Mouse (Mus musculus) adrenal gland, adult 8-10 months (tissue): Measurements from ENCODE around the gene Nkx1-1. TPM values are rescaled to one million over a fixed set of nuclear protein-coding genes. Genes with fewer than 3 reads are reported as not detected.

ENCODE experiments used
- DNase-seq: peaks from one replicate; pipeline ENCODE4 v3.0.0; 2022
- total RNA-seq, 4 experiments: library from RNA; stranded (reverse); gene quantifications; 2 replicates each; pipeline ENCODE4 v1.2.4; 2022

Nkx1-1 gene
- total RNA-seq = not detected

GRCm38 (mm10) chr5:33433201-33434138 is at the start of gene Nkx1-1:
Gene Nkx1-1, minus strand, starts transcription at chr5:33433976.
- DNase-seq = no peak

DNA sequence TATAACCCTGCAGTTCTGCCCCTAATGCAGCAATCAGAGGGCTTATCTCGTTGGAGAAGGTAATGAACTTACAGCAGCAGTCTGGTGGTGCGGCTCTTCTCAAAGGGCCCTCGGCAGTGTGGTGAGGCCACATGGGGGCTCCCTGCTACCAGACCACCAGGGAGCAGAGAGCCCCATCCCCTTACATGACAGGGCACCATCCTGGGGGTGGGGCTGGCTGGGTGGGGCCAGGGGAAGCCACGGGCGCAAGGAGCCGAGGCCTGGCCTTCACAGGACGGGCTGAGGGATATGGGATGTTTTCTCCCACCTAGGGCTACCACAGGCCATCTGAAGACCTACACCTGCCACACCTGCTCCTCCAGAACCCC is 47.5 kb upstream of the Nkx1-1 start:
- no peak for DNase-seq

DNA sequence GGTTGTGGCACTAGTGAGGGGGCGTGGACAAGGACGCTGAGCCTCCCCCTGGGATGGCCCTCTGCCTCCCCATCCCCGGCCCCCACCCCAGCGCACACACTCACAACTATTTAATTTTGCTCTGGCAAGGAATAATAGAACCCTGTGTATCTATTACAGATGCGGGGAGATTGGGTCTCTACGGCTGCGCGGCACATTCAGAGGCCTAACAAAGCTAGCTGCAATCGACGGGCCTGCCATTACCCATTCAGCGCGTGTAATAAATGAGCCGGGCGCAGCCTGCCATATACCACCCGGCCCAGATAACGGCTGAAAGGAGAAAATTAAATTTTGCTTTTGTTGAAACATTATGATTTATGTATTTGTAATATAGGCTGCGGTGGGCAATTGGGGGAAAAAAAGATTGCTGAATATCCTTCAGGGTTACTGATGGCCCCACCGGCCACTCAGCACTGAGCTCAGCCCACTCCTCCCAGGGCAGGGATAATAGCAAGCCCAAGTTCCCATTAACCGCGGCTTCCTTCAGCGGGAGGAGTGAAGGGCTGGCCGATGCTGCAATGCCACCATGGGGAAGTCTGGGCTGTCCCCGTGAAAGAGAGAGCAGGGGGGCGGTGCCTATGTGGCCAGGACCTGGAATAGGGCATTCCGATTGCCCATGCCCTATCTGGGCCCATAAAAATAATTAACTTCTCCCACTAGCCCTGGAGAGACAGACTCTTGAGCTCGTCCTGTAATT is 47.0 kb upstream of the Nkx1-1 start:
- DNase-seq = no peak

DNA sequence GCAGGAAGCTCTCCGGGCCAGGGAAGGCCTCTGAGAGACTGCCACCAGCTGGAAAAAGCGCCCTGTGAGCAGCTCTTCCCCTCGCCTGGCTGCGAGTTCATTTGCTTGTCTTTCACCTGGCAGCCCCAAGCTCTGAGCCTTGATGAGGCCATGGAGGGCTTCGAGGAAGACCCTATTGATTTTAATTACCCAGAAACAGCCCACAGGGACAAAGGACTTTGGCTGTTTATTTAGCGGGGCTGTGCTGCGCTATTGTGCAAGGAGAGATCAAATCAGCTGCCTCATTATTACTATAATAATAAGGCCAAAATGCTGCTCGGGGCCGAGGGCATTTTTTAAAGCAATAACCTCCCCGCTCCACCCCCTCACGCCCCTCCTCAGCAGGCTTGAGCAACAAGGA is 31.7 kb upstream of the Nkx1-1 start:
- DNase-seq = no peak

GRCm38 (mm10) chr5:33464390-33464789 is 30.6 kb upstream of the Nkx1-1 start:
- no peak for DNase-seq

- no peak for DNase-seq
Observed at GRCm38 (mm10) chr5:33459111-33459510, 25.3 kb upstream of the Nkx1-1 start.

- DNase-seq = no peak
Observed at GRCm38 (mm10) chr5:33458132-33458622, 24.4 kb upstream of the Nkx1-1 start.

GRCm38 (mm10) chr5:33455737-33456136 is 22.0 kb upstream of the Nkx1-1 start:
- no peak for DNase-seq

DNA sequence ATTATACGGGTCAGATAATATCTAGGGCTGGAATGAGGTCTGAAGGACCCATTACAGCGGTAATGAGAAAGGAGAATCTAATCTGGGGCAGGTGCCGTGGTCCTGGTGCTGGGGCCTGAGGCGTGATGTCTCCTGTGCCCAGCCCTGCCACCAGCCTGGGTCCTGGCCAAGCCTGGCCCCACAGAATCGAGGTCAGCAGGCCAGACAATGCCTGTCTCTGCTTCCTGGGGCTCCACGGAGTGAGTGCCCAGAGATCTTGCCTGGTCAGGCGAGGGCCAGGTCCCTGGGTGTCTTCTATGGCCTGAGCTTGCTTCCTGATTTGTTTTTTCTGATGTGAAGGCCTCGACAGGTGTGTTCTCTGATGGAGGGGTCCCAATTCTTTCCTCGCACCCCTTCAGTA is 10.0 kb upstream of the Nkx1-1 start:
- DNase-seq = no peak

DNA sequence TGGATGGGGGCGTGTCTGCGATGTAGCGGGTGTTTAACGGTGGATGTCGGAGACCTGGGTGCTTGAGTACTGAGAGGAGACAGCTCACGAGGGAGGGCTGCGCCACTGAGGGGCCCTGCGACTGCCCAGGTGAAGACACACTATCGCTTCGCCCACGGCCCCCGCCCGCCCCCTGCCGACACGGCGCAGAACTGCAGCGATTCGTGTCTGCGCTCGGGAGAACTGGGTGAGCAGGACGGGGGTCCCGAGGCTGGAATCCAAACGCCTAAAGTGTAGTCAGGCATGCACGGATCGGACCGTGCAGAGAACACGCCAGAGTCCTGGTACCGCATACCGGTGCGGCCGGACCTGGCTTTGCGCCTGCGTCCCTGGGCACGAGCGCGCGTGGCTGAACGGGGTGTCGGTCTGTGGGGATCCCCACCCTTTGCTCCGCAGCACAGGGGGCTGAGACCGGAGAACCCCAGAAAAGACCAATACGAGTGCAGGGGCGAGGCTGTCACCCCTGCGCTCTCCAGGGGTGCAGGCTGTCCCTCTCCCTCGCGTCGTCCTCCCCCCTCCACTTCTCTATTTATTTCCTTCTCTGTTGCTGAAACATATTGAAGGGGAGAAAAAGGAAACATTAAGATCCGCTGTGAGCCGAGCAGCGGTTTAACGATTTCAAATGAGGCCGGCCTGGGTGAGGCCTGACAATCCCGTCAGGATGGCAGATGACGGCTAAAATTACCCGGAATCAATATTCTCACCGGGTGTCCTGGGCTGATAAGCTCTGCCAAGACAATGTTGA is 9.3 kb upstream of the Nkx1-1 start:
- peak; percentile 7 for DNase-seq

DNA sequence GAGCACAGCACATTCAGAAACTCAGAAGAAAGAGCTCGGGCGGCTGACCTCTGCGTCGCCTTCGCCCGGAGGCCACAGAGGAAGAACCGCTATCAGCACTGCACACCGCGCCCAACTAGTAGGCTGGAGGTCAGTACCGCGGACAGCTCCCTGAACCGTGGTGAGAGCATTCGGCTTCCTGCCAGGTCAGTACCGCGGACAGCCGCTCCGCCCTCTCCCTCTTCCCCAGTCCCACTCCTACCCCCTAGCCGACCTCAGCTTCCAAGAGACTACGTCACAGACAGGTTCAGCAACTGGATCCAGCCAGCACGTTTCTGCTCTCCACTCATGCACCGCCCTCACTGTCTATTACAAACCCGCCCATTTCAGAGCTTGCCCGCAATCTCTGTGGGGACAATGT is 4.4 kb upstream of the Nkx1-1 start:
- DNase-seq = peak; percentile 76

DNA sequence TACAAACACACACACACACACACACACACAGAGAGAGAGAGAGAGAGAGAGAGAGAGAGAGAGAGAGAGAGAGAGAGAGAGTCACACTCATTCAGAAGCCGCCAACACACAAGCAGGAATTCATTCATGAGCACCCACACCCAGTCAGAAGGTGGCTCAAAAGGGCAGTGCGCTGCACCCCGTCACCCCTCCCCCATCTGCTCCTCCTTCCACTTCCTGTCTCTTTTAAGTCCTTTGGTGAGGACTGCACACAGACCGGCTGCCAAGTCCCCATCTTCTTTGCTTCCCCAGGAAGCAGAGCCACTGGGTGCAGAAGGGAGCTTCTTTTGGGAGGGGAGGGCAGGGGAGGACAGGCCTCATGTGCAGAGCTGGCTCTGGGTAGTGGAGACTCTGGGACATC is 2.2 kb upstream of the Nkx1-1 start:
- no peak for DNase-seq

GRCm38 (mm10) chr5:33435151-33435550 is 1.4 kb upstream of the Nkx1-1 start:
- DNase-seq = no peak

GRCm38 (mm10) chr5:33434141-33434780 is 485 bp upstream of the Nkx1-1 start:
- DNase-seq = no peak

DNA sequence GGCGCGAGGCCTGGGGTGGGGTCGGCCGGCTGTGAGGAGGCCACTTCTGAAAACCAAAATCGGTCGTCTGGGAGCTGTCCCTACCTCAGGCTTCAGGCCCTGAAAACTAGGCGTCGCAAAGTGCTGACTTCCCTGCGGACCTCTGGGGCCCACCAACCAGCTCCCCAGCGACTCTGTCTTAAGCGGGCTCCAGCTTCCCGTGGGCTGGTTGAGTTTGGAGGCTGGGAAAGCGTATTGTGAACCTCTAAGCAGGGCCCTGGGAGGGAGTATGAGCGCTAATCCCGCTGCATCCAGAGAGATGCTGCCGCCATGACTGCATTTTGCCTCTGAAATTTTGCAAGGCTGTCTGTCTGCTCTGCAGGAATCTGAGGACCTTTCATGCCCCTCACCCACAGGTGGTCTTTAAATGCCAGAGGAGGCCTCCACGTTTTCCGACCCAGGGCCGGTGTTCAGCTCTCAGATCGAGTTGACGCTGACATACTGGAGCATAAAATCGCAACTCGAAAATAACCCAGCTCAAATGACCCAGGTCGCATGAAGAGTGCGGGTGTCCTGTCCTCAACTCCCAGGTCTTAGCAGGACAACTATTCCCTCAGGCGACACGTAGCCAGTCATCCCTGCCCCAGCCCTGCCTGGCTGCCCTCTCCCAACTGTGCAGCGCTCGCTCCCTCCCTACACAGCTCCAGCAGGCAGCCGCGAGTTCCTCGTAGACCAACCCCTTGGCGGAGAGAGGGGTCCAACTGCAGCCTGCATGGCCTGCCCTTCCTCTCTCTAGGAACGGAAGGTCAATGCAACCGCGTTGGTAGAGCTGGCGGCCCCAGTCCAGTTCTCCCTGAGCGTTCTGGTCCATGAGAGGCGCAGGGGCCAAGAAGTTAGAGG is 1.5 kb downstream of the Nkx1-1 start:
- DNase-seq = no peak

DNA sequence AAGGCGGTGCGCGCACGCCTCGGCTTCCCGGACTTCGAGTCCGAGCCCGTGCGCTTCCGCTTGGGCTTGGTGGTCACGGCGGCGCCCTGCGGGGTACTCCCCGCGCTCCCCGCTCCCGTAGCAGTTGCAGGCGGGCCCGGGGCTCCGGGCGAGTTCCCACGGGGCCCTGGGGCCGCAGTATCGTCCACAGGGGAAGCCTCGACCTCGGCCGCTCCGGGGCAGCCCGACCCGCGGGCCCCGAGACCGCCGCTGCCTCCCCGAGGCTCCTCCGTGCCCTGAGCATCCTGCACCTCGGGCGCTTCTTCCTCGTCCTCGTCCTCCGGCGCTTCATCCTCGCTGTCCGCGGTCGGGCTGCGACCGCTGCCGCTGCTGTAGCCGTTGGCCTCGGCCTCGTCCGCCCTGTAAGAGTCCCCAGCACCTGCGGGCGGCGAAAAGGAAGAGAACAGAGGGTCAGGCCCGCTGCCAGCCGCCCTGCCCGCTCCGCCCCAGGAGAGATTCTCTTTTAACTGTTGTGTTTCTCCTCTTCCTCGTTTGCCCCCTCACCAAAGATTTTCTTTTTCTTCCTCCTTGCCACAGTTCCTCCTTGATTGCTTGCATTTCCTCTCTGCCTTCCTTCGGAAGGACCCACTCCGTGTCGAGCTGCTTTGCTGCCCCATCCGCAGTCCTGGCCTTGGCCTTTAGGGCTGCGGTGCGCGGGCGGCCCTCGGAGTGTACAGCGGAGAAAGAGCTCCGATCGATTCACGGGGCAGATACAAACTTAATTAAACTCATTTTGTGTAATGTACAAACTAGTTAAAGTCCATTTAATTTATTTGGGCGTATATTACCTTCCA is 2.4 kb downstream of the Nkx1-1 start:
- no peak for DNase-seq

DNA sequence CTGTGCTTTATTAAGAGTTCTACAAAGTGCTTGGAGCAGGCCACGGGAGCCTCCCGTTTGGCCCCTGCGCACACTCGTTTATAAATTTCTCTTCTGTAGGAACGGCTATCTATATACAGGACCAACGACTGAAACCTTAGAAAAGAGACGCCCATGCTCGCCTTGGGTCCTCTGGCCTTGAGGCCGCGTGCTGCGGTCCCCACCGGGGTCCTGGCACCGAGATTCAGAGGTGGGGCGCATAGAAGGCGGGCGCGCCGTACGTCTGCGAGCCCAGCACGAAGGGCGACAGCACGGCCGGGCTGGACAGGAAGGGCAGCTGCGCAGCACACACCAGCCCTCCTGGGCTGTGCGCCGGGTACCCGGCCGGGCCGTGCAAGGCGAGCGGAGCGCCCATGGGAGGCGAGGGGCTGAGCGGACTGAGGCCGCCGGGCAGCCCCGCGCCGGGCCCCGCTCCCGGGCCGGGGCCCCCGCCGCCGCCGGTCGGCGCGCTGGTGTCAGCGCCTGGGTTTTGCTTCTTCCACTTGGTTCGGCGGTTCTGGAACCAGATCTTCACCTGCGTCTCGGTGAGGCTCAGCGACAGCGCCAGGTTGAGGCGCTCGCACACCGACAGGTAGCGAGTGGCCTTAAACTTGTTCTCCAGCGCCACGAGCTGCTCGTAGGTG is 3.1 kb downstream of the Nkx1-1 start:
- DNase-seq = no peak

DNA sequence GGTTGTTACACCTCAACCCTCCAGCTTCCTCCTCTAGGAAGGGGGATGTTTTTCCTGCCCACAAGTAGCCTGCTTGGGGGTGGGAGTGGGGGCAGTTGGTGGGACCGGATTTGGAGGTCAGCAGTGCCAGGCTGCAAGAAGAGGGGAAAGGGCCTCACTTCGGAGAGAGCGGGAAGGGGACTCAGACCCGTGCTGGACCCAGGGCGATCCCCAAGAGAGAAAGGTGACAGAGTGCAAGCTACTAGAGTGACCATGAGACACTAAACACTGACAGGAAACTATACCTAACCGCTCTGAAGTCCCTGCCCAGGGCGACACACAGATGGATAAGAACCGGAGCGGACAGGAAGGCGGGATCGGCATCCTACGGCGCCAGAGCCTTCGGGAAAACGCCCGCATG is 3.7 kb downstream of the Nkx1-1 start:
- no peak for DNase-seq

DNA sequence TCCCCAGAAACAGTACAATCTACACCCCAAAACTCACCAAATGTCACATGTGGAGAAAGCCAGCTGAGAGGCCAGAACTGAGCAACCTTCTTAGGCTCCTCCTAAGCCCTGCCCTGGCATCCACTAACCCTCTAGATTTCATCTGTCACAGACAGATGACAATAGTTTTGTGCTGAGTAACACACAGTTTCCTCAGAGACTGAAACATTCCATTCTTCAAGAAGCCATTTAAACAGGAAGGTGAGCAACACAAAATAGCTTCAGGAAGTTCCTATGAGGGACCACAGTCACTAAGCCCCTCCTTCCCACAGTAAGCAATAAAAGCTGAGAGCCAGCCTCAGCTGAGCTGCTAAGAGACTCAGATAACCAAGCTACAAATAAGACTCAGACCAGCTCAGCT is 6.3 kb downstream of the Nkx1-1 start:
- DNase-seq = no peak

DNA sequence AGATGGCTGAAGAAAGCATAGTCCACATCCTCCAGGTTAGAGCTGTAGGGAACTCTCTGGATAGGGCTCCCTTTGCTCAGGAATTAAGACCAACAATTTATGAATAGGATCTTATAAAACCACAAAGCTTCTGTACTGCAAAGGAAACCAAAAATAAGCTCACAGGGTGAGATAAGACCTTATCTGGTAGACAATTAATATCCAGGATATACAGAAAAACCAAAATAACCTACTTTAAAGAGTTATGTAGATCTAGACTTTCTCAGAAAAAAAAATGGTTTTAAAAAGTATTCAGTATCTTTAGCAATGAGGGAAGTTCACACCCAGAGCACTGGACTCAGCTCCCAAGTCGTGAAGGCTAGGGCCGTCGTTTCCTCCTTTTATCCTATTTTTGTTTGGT is 13.5 kb downstream of the Nkx1-1 start:
- no peak for DNase-seq
